Mouse (Mus musculus) gastrocnemius, adult 2 months (tissue): ENCODE results near the gene Ajm1. TPM values are rescaled to one million over a fixed set of nuclear protein-coding genes. Genes with fewer than 3 reads are reported as not detected.

Source experiments
- DNase-seq: peaks from one replicate; pipeline ENCODE4 v3.0.0; 2022
- H3K27ac ChIP-seq: fragments of 200-600 bp; 2 replicates; pipeline ENCODE4 v1.8.1; 2022; ENCODE audit warnings: mild to moderate bottlenecking
- H3K4me3 ChIP-seq: fragments of 200-600 bp; 2 replicates; pipeline ENCODE4 v1.8.1; 2022; ENCODE audit warnings: mild to moderate bottlenecking, moderate library complexity
- CTCF ChIP-seq: fragments of 200-600 bp; IDR thresholded peaks from 2 replicates; pipeline ENCODE4 v1.8.1; 2022; ENCODE audit warnings: antibody characterized with exemption, mild to moderate bottlenecking, moderate library complexity
- intact Hi-C: fragments of 180-260 bp; cut with DNase I; formaldehyde crosslinking; loops from one replicate; pipeline ENCODE4 v1.15.1; 2025
- total RNA-seq, 2 experiments: library from RNA; stranded (reverse); gene quantifications; 2 replicates each; pipeline ENCODE4 v1.2.3; 2021

The Ajm1 gene
- total RNA-seq, 2 experiments from 2014 or later: not detected

DNA sequence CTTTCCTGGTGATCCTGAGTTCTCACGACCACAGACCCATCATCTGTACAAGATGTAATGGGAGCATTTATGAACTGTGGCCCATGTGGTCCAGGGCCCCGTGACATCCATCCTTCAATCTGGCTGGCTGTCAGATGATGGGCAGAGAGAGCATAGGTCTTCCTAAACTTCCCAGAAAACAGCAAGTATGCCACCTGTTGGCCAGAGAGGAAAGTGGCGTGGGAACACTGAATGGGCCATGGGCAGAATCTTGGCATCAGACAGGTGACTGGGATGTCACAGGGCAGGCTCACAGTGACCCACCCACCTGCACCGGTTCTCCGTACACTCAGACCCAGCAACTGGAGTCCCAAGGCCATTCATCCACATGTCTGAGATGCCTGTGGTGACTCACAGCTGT is 30.4 kb downstream of the Ajm1 start:
- intact Hi-C loops: loop anchor here (2.0 to 5.0 kb wide), 2 partner anchors 42 to 129 kb away; partner anchors contain the start of gene Fut7
- Histone ChIP-seq H3K4me3 (no peak overlapping the region), H3K27ac (no peak overlapping the region)
- peak; percentile 71 for DNase-seq
- peak; percentile 80 for TF ChIP-seq CTCF

DNA sequence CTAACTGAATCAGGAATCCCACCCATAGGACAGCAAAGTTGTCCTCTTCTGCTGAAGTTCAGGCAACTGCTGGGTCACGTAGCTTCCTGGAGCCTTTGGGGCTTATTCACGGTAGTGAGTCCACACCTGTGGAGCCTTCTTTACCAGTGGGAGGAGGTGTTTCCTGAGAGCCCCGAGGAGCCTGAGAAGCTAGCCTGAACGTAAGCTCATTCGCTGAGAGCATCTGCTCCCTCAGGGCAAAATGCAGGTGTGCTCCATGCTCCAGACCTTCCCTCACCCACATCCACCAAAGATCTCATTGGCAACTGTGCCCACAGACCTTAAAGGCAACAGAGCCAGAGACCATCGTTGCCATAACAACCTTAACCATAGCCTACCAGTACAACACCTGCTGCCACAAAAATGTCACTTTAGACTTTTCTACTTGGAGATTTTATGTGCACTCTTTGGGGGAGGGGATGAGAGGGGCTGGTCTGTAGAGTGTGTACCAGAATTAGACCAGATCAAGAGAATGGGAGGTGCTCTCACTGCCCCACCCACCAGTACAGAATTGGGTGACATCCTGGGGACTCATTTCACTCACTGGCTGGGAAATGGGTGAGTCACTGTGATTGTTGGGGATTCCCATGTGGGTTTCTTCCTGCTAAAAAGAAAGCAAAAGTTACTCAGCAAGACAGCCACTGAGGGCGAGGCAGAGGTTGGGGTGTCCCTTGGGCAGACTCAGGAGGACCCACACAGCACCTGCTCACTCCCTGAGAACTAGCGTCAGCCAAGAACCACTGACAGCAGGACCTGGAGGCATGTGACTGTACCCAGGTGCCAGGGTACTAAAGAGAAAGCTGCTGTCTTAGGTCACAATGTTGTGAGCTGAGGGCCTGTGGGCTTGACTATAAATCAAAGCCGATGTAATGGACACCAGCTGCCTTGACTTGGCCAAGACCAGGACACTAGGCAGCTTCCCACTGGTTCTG is 32.3 kb downstream of the Ajm1 start:
- H3K4me3 ChIP-seq: no peak overlapping the region
- intact Hi-C loops: no loop called here
- no peak for TF ChIP-seq CTCF
- H3K27ac ChIP-seq: peak overlapping the region; percentile 73
- DNase-seq: peak; percentile 61

- TF ChIP-seq CTCF: no peak
- H3K4me3 ChIP-seq: peak within 1 kb of the TSS; percentile 81
- peak within 1 kb of the TSS; percentile 95 for H3K27ac ChIP-seq
- peak; percentile 99 for DNase-seq
- intact Hi-C loops: no loop called here
Observed at GRCm38 (mm10) chr2:25546811-25547491, 34.6 kb downstream of the Ajm1 start, which contains the start of gene Traf2. Traf2 (minus strand) TSS chr2:25546940.

GRCm38 (mm10) chr2:25545996-25546810 is 35.4 kb downstream of the Ajm1 start:
- TF ChIP-seq CTCF: no peak
- Histone ChIP-seq H3K27ac (peak overlapping the region; percentile 95), H3K4me3 (peak overlapping the region; percentile 81)
- DNase-seq: peak; percentile 91
- intact Hi-C loops: no loop called here

DNA sequence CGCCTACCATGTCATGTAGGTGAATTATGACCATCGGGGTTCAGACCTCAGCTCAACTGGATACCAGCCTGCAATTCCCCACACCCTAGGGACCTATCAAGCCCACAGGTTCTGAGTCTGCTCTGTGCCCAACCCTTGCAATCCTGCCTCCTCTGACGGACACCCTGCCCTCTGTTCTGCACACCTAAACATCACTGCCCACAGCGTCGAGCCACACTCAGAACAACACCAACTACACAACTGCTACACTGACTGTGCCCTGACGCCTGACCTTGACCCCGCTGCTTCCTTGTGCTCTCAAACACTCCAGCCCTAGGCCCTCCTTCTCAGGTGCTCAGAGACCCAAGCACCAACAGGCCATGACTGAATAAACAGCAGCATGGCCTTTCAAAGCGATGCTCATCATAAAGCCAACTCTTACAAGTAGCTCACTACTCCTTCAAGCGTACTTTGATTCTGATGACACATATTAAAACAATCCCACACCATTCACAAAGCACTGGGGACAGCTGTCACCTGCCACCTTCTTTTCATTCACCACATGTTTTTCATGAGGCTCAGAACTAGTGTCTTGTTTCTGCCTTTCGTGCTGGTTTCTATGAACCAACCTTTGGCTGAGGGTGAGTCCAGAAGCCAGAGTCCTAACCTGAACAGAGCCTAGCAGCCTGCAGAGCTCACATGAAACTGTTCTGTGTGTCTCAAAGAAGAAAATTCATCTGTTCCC is 39.8 kb downstream of the Ajm1 start:
- intact Hi-C loops: no loop called here
- DNase-seq: no peak
- H3K27ac ChIP-seq: peak overlapping the region; percentile 2; the same call in 1 of the 2 replicates
- TF ChIP-seq CTCF: no peak
- no peak overlapping the region for H3K4me3 ChIP-seq

DNA sequence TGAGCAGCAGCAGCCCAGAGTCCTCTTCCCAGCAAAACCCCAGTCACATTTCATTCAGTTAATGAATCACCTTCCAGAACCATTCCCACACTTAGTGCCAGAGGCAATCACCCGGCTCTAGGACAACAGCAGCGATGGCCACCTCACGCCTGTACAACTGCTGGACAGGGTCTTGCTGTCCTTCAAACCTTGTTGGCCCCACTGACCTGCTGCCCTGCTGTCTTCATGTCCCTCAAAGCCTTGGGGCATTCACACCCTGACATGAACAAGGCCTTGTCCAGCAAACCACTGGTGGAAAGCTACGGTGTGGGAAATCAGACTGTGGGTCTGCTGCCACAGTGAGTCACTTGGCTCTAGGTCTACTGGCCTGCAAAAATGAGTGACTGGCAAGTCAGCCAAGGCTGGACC is 41.0 kb downstream of the Ajm1 start:
- H3K27ac ChIP-seq: peak overlapping the region; percentile 44; the same call in 1 of the 2 replicates
- intact Hi-C loops: no loop called here
- DNase-seq: no peak
- H3K4me3 ChIP-seq: no peak overlapping the region
- no peak for TF ChIP-seq CTCF

GRCm38 (mm10) chr2:25536531-25536930 is 45.0 kb downstream of the Ajm1 start:
- Histone ChIP-seq H3K27ac (peak overlapping the region; percentile 74), H3K4me3 (no peak overlapping the region)
- peak; percentile 49 for DNase-seq
- TF ChIP-seq CTCF: no peak
- intact Hi-C loops: no loop called here

- intact Hi-C loops: no loop called here
- H3K27ac ChIP-seq: peak overlapping the region; percentile 89
Observed at GRCm38 (mm10) chr2:25534866-25535182, 46.7 kb downstream of the Ajm1 start.

GRCm38 (mm10) chr2:25534178-25534865 is 47.2 kb downstream of the Ajm1 start:
- Histone ChIP-seq H3K4me3 (no peak overlapping the region), H3K27ac (peak overlapping the region; percentile 89)
- peak; percentile 94 for DNase-seq
- TF ChIP-seq CTCF: no peak
- intact Hi-C loops: no loop called here

More at GRCm38 (mm10) chr2:25534866-25535182, 46.7 kb downstream of the Ajm1 start:
- no peak for TF ChIP-seq CTCF
- no peak overlapping the region for H3K4me3 ChIP-seq
- DNase-seq: no peak

DNA sequence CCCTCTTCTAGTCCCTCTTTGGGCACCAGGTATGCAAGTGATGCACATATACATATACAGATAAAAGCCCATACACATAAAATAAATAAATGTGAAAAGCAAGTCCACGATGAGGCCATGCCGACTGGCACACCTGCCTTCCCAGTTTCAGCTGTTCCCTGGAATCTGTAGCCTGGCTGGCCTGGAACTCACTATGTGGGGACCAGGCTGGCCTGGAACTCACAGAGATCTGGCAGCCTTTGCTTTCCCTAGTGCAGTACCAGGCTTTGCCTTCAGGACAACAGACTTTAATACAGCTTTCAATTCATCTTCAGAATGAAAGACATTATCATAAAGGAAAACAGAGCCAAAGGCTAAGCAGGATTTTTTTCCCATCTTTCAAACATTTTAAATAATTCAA is 47.9 kb downstream of the Ajm1 start:
- peak overlapping the region; percentile 89 for H3K27ac ChIP-seq
- intact Hi-C loops: no loop called here
- H3K4me3 ChIP-seq: no peak overlapping the region
- peak; percentile 24; the same call in 1 of the 2 replicates for TF ChIP-seq CTCF
- no peak for DNase-seq
